Mouse (Mus musculus) cerebellum, adult 2 months (tissue): ENCODE measurements around the gene Cdk1. TPM values are rescaled to one million over a fixed set of nuclear protein-coding genes. Genes with fewer than 3 reads are reported as not detected.

Experiments
- DNase-seq, 2 experiments: peaks; one replicate each; pipeline ENCODE4 v3.0.0; 2021
- H3K27ac ChIP-seq: fragments of 200-500 bp; 2 replicates; pipeline ENCODE4 v1.5.1; 2012; ENCODE audit warnings: low read length, control low read depth, inconsistent platforms; ENCODE audit not compliant: insufficient read depth
- H3K27me3 ChIP-seq: fragments of 200-500 bp; 2 replicates; pipeline ENCODE4 v1.6.1; 2012; ENCODE audit warnings: inconsistent platforms, mild to moderate bottlenecking, low read length, moderate library complexity; ENCODE audit not compliant: control insufficient read depth, insufficient read depth
- H3K4me1 ChIP-seq: fragments of 200-500 bp; 2 replicates; pipeline ENCODE4 v1.6.1; 2011; ENCODE audit warnings: low read length; ENCODE audit not compliant: control insufficient read depth, insufficient read depth
- H3K4me3 ChIP-seq: fragments of 200-500 bp; replicated peaks from 2 replicates; pipeline ENCODE3; 2011; ENCODE audit warnings: mild to moderate bottlenecking, low read depth, low read length, control low read depth; ENCODE audit not compliant: insufficient read depth
- CTCF ChIP-seq: fragments of 200-500 bp; IDR thresholded peaks from 2 replicates; pipeline ENCODE4 v1.5.1; 2011; ENCODE audit warnings: low read depth, mild to moderate bottlenecking, control low read depth, low read length, moderate library complexity, borderline replicate concordance; ENCODE audit not compliant: insufficient read depth
- POLR2A ChIP-seq: fragments of 200-500 bp; IDR thresholded peaks from 2 replicates; pipeline ENCODE4 v1.6.1; 2011; ENCODE audit warnings: low read length, control low read depth, borderline replicate concordance; ENCODE audit not compliant: insufficient read depth
- WGBS: fragments of 180-500 bp; shearing (Covaris S2); methylation state at CpG from one replicate; pipeline ENCODE4 v1.1.7; 2018; 5-methylcytosine and 5-hydroxymethylcytosine counted together
- polyA plus RNA-seq: library from polyadenylated mRNA; depleted of rRNA; stranded (reverse); fragments of >200 nt; gene quantifications from 2 replicates; pipeline ENCODE4 v1.2.3, GENCODE M21; 2012; rRNA removed

Cdk1 gene
- polyA plus RNA-seq, 1 experiment = 1.6 TPM

DNA sequence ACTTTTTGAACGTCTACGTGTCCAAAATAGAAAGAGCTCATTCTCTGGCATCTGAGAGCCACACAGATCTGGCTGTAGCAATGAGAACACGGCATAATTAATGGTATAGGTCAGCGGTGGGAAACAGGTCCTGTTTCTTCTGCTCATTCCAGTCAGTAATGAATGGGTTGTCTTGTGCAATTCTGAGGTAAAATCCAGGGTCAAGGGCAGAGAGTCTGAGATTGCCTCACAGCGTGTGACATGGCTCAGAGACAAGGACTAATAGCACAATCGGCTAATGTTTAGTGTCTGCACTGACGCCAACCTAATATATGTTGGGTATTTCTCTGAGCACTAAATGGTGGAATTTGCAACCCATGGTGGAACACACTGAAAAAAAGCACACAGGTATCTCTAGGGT lies 52.8 kb downstream of the Cdk1 start:
- no peak for DNase-seq
- WGBS = 86% methylated on average over 7 of the region's 7 CpGs
- Histone ChIP-seq H3K4me3 (no peak overlapping the region), H3K27ac (no peak overlapping the region), H3K27me3 (no peaks in the 10 kb centered on the region; the same call in 1 of the 2 replicates), H3K4me1 (no peaks in the 10 kb centered on the region)
- TF ChIP-seq CTCF (no peak), POLR2A (no peak)

GRCm38 (mm10) chr10:69295919-69296318 lies 56.8 kb downstream of the Cdk1 start:
- no peaks in the 10 kb centered on the region; the same call in 1 of the 2 replicates for H3K27me3 ChIP-seq
- no peaks in the 10 kb centered on the region for H3K4me1 ChIP-seq
- H3K27ac ChIP-seq = no peak overlapping the region
- DNase-seq = no peak
- 86% methylated on average over 9 of the region's 9 CpGs for WGBS
- TF ChIP-seq POLR2A (no peak), CTCF (no peak)
- H3K4me3 ChIP-seq = no peak overlapping the region

DNA sequence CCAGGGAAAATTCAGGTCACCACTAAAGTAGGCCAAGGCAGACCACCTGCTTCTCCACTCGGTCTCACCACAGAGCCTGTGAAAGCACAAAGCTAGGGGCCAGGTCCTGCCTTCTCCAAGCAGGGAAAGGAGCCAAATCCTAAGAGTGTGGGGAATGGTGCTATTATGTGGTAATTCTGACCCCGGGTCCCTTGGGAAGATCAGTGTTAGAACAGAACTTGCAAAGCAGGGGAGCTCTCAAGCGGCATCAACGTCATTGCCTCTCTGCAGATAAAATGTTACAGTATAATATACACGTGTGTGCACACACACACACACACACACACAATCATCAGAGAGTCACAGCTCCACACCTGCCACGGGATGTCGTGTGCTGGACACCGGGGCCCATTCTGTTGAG lies 62.0 kb downstream of the Cdk1 start:
- DNase-seq = no peak
- 80% methylated on average over 8 of the region's 8 CpGs for WGBS
- Histone ChIP-seq H3K4me3 (no peak overlapping the region), H3K4me1 (no peaks in the 10 kb centered on the region), H3K27ac (no peak overlapping the region), H3K27me3 (no peaks in the 10 kb centered on the region)
- TF ChIP-seq CTCF (no peak), POLR2A (no peak)

DNA sequence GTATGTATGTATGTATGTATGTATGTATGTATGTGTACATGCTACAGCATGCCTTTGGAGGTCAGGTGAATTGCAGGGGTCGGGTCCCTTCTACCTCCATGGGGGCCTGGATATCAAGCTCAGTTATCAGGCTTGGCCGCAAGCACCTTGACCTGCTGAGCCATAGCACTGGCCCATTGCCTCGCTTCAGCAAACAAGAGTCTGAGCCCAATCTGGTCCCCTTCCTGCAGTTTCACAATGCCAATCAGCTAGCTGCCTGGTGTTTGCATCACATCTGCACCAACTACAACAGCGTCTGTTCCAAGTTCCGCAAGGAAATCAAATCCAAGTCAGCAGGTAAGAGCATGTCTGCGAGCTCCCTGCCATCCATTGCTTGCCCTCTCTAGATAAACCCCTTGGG lies 64.0 kb downstream of the Cdk1 start:
- Histone ChIP-seq H3K27ac (no peak overlapping the region), H3K27me3 (no peaks in the 10 kb centered on the region), H3K4me1 (no peaks in the 10 kb centered on the region), H3K4me3 (no peak overlapping the region)
- TF ChIP-seq CTCF (no peak), POLR2A (no peak)
- WGBS = 87% methylated on average over 6 of the region's 6 CpGs
- no peak for DNase-seq

GRCm38 (mm10) chr10:69288086-69288485 lies 64.7 kb downstream of the Cdk1 start:
- no peak overlapping the region for H3K27ac ChIP-seq
- no peak for DNase-seq
- H3K4me3 ChIP-seq = no peak overlapping the region
- H3K4me1 ChIP-seq = no peaks in the 10 kb centered on the region
- WGBS = 92% methylated on average over 4 of the region's 4 CpGs
- no peaks in the 10 kb centered on the region for H3K27me3 ChIP-seq
- TF ChIP-seq POLR2A = no peak
- no peak for TF ChIP-seq CTCF

DNA sequence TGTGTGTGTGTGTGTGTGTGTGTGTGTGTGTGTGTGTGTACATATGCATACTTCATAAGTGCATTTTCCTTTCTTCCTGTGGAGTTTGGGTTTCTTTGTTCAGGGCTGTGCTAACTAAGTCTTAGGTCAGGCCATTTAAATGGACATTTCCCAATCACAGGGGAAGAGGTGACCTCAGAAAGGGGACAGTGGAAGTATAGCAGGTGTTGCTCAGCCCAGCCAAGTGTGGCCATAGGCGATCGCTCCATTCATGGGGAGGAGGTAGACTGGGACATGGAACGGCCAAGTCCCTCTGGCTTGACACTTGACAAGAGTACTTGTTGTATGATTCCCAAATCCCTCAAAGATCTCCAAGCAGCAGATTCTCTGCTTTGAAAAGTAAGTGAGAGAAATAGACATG lies 65.8 kb downstream of the Cdk1 start:
- DNase-seq = no peak
- H3K4me3 ChIP-seq = no peak overlapping the region
- no peak overlapping the region for H3K27ac ChIP-seq
- no peaks in the 10 kb centered on the region for H3K27me3 ChIP-seq
- no peaks in the 10 kb centered on the region for H3K4me1 ChIP-seq
- 79% methylated on average over 3 of the region's 3 CpGs for WGBS
- TF ChIP-seq CTCF (no peak), POLR2A (no peak)

Other genes with a start within 250 kb of the Cdk1 start
- gene Rhobtb1, start 201.5 kb downstream of the Cdk1 start, polyA plus RNA-seq = 2.6 and 2.8 TPM in 2 replicates
- 0.92 and 1.0 TPM in 2 replicates for gene A930033H14Rik, start 139.8 kb downstream of the Cdk1 start, polyA plus RNA-seq
- gene Ank3, start 45.8 kb upstream of the Cdk1 start, polyA plus RNA-seq = 218 and 239 TPM in 2 replicates